Mouse (Mus musculus): Measurements from ENCODE around the gene Cacna2d1.

DNA sequence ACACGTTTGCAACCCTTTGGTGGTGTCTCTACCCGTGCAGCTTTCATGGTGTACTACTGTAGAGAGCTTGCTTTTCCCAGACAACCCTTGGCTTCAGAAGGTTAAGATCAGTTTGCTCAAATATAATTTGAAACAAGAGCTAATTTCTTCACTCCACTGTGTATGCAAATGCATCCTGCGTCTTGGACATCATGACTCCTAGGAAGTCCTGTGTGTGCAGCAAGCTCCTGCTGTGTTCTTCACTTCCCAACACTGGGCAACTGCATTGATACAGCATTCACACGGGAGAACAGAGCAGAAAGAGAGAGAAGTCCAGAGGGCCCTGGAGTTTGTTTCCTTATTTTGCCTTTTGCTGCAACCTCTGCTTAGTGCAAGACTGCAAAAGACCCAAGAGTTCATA lies 48.1 kb downstream of the Cacna2d1 start:
- TF ChIP-seq EP300 (IDR thresholded peaks at IDR 0.05; ENCODE audit: low read depth in 1 of 2, low read length in 2 of 2), result no peak
- no peak for TF ChIP-seq HCFC1 (IDR thresholded peaks at IDR 0.05; ENCODE audit: low read depth, low read length)
- no peak for TF ChIP-seq CTCF (IDR thresholded peaks at IDR 0.05 in 2 of 3, conservative IDR thresholded peaks at IDR 0.05 in 1 of 3; ENCODE audit: control insufficient read depth in 1 of 3, insufficient read depth in 1 of 3, low read depth in 2 of 3, low read length in 3 of 3, poor library complexity in 1 of 3, severe bottlenecking in 1 of 3)
- no peak for TF ChIP-seq GABPA (IDR thresholded peaks at IDR 0.05; ENCODE audit: low read depth, low read length)
- no peak for TF ChIP-seq NRF1 (IDR thresholded peaks at IDR 0.05; ENCODE audit: insufficient read depth, low read depth, low read length, poor library complexity, severe bottlenecking)
- no peak for TF ChIP-seq JUND (IDR thresholded peaks at IDR 0.05; ENCODE audit: low read depth, low read length)
- TF ChIP-seq E2F4 (IDR thresholded peaks at IDR 0.05; ENCODE audit: borderline replicate concordance, low read depth, low read length), result no peak
- no peak for TF ChIP-seq POLR2A (IDR thresholded peaks at IDR 0.05; ENCODE audit: control insufficient read depth in 1 of 2, insufficient read depth in 1 of 2, low read depth in 1 of 2, low read length in 2 of 2, poor library complexity in 1 of 2)
- TF ChIP-seq MAZ (IDR thresholded peaks at IDR 0.05; ENCODE audit: low read depth, low read length), result no peak
- no peak for TF ChIP-seq ZC3H11A (IDR thresholded peaks at IDR 0.05; ENCODE audit: low read depth, low read length)
